Comparison of ENCODE assay signal across 8 mouse cellular contexts in the genomic region with DNA sequence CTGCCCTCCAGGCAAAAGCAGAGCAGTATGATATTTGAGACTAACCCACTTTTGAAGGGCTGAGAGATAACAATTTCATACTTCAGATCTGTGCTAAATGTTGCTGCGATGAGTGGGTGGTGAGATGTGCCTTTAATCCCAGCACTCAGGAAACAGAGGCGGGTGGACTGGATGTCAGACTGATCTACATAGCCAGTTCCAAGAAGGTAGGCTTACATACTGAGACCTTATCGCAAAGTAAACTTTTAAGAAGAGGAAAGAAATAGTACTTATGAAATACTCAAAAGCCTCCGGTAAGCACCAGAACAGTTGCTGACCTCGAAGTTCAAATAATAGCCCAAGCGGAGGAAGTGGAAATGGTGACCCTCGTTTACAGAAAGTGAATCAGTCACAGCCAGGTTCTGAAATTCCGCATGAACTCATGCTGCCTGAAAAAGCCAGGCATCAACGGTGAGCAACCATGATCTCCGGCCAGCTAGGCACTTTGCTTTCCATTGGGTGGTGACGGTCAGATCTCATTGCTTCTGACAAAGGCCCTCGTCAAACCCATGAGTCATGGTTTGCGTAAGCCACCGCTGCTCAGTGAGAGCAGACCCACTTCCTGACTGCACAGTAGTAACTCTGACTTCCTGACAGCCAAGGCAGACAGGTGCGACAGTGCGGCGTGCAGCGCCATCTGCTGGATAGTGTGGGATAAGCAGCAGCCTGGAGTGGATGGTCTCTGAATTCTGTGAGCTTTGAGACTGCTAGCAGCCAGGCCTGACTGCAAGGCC. TPM values are rescaled to one million over a fixed set of nuclear protein-coding genes. Genes with fewer than 3 reads are reported as not detected.
DNase-seq lines count a peak whose midpoint lies in the region; ATAC-seq and TF ChIP-seq lines count a peak whose summit lies in the region.

No protein-coding gene starts in this region.

- no peaks in the 10 kb centered on the region for H3K36me3 ChIP-seq in hindbrain, embryonic 15.5 days

- in situ Hi-C loops in Patski (cut with MboI; ENCODE audit: low pct_unique_long_range_greater_than_20kb): loop anchor here (5.0 kb wide), 2 partner anchors 90 to 570 kb away; a partner anchor contains a TSS

- H3K9me3 ChIP-seq in hindbrain, embryonic 15.5 days: no peaks in the 10 kb centered on the region

- CTCF ChIA-PET in Patski (lab: Charles Lee): interaction anchor here (0.6 to 1.8 kb wide), 6 partner anchors 9 to 572 kb away, joined by 3 to 8 read pairs (median 4); no protein-coding TSS in a partner anchor

- peak overlapping the region; percentile 60 for H3K4me2 ChIP-seq in hindbrain, embryonic 15.5 days

- H3K4me1 ChIP-seq in hindbrain, embryonic 15.5 days (replicated peaks): no peaks in the 10 kb centered on the region

- peak; percentile 96 for ATAC-seq in Patski
- ATAC-seq in hindbrain, embryonic 15.5 days (ENCODE audit: low FRiP score, low read depth): peak; percentile 98

- peak; percentile 98 for TF ChIP-seq CTCF in Patski (IDR thresholded peaks at IDR 0.05)

- no peaks in the 10 kb centered on the region for H3K27me3 ChIP-seq in Patski
- H3K27me3 ChIP-seq in hindbrain, embryonic 15.5 days: no peaks in the 10 kb centered on the region

- H3K4me3 ChIP-seq in hindbrain, embryonic 15.5 days: peak overlapping the region; percentile 33

- peak; percentile 84 for DNase-seq in Patski (ENCODE audit: low read depth, low spot score)
- peak; percentile 94 to 96 for DNase-seq in cerebellum, postnatal 14 days
- peak; percentile 94 to 96 for DNase-seq in frontal cortex, postnatal 25 days (ENCODE audit: low spot score in 2 of 2)
- peak; percentile 89 for DNase-seq in left cerebral cortex, adult 11 months (ENCODE audit: low spot score)
- DNase-seq in lung, postnatal 4 days: peak; percentile 94 to 96
- peak; percentile 66 for DNase-seq in retina, postnatal 7 days (ENCODE audit: low read depth, low spot score)
- DNase-seq in urinary bladder, adult 2 months (ENCODE audit: low spot score): peak; percentile 82

- H3K9ac ChIP-seq in hindbrain, embryonic 15.5 days: peak overlapping the region; percentile 35; the same call in 1 of the 2 replicates

- 33% methylated on average over 18 of the region's 18 CpGs for WGBS in hindbrain, embryonic 15.5 days

- no peak overlapping the region for H3K27ac ChIP-seq in hindbrain, embryonic 15.5 days (replicated peaks)

- POLR2A ChIA-PET in Patski (lab: Charles Lee): no interaction called here

RNA-seq across cellular contexts. Expression of a gene that starts 42.1 kb away (rescaled TPM):
- polyA plus RNA-seq in Patski (2021): 123 TPM
- 63.5 and 68.7 TPM in 2 replicates for polyA plus RNA-seq in hindbrain, embryonic 15.5 days (2015; fragmentation: Nextera tagmentation; extraction: Ambion mirVana)
- polyA plus RNA-seq in urinary bladder, adult 2 months (2012; rRNA removed): 64.4 and 65.9 TPM in 2 replicates
